8 mouse cellular contexts compared by ENCODE assay signal in the genomic region with DNA sequence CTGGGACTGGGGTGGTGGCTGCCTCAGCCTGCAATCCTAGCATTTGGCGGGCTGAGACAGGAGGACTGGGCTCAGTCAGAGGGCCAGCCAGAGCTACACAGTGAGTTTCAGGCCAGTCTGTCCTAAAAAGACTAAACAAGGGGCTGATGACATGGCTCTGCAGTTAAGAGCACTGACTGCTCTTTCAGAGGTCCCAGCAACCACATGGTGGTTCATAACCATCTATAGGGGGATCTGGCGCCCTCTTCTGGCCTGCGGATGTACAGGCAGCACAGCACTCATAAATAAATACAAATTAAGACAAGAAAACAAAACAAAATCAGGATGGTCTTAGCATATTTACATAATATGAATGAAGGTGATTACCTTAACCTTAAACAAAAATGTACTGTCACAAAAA. TPM values are rescaled to one million over a fixed set of nuclear protein-coding genes. Genes with fewer than 3 reads are reported as not detected.
DNase-seq lines count a peak whose midpoint lies in the region; ATAC-seq and TF ChIP-seq lines count a peak whose summit lies in the region.

No protein-coding gene starts in this region.

- peak; percentile 73 to 90 for DNase-seq in heart, adult 18-20 months
- no peak for DNase-seq in heart, adult 8-10 months (ENCODE audit: low spot score)
- peak; percentile 57 for DNase-seq in cerebellum, adult 11-12 months
- no peak for DNase-seq in limb, embryonic 14.5 days (ENCODE audit: low spot score)
- DNase-seq in splenic B cell, adult 2 months (ENCODE audit: low read depth, low spot score): peak; percentile 89

- no peaks in the 10 kb centered on the region for H3K9me3 ChIP-seq in forebrain, embryonic 13.5 days (replicated peaks)
- H3K9me3 ChIP-seq in hindbrain, embryonic 15.5 days: no peaks in the 10 kb centered on the region
- H3K9me3 ChIP-seq in limb, embryonic 14.5 days (ENCODE audit: control insufficient read depth, low read length): no peaks in the 10 kb centered on the region
- H3K9me3 ChIP-seq in midbrain, embryonic 13.5 days: no peaks in the 10 kb centered on the region

- peak overlapping the region; percentile 23; the same call in 1 of the 2 replicates for H3K9ac ChIP-seq in forebrain, embryonic 13.5 days
- H3K9ac ChIP-seq in hindbrain, embryonic 15.5 days: peak overlapping the region; percentile 68; the same call in 1 of the 2 replicates
- no peak overlapping the region for H3K9ac ChIP-seq in limb, embryonic 14.5 days (ENCODE audit: low read depth, low read length, severe bottlenecking)
- H3K9ac ChIP-seq in midbrain, embryonic 13.5 days (replicated peaks): peak overlapping the region; percentile 28; the same call in 1 of the 2 replicates

- ATAC-seq in forebrain, embryonic 13.5 days: 0 out of 2 replicates have a peak, but pooled peaks have one; percentile 22
- ATAC-seq in hindbrain, embryonic 15.5 days (ENCODE audit: low FRiP score, low read depth): no peak
- no peak for ATAC-seq in limb, embryonic 14.5 days (ENCODE audit: low FRiP score, low read depth)
- no peak for ATAC-seq in midbrain, embryonic 13.5 days

- H3K27ac ChIP-seq in forebrain, embryonic 13.5 days: no peak overlapping the region
- no peak overlapping the region for H3K27ac ChIP-seq in hindbrain, embryonic 15.5 days (replicated peaks)
- H3K27ac ChIP-seq in limb, embryonic 14.5 days (replicated peaks; ENCODE audit: low read depth, low read length): no peak overlapping the region
- no peak overlapping the region for H3K27ac ChIP-seq in midbrain, embryonic 13.5 days

- H3K27me3 ChIP-seq in forebrain, embryonic 13.5 days: no peaks in the 10 kb centered on the region
- H3K27me3 ChIP-seq in hindbrain, embryonic 15.5 days: no peaks in the 10 kb centered on the region
- H3K27me3 ChIP-seq in limb, embryonic 14.5 days (ENCODE audit: control insufficient read depth, insufficient read depth, low read length): no peaks in the 10 kb centered on the region
- no peaks in the 10 kb centered on the region for H3K27me3 ChIP-seq in midbrain, embryonic 13.5 days
- no peaks in the 10 kb centered on the region for H3K27me3 ChIP-seq in splenic B cell, adult 2 months (ENCODE audit: control insufficient read depth, insufficient read depth, low read length, poor library complexity, severe bottlenecking)

- peak overlapping the region; percentile 70 for H3K4me2 ChIP-seq in forebrain, embryonic 13.5 days
- H3K4me2 ChIP-seq in hindbrain, embryonic 15.5 days: peak overlapping the region; percentile 73
- H3K4me2 ChIP-seq in limb, embryonic 14.5 days (replicated peaks; ENCODE audit: low read depth, low read length, severe bottlenecking): 0 out of 2 replicates have a peak overlapping the region, but pooled peaks have one; percentile 1
- peak overlapping the region; percentile 75 for H3K4me2 ChIP-seq in midbrain, embryonic 13.5 days (replicated peaks)

- peaks cover 38% of the 10 kb centered on the region for H3K36me3 ChIP-seq in forebrain, embryonic 13.5 days (ENCODE audit: poor library complexity, severe bottlenecking)
- H3K36me3 ChIP-seq in hindbrain, embryonic 15.5 days: peaks cover 11% of the 10 kb centered on the region
- H3K36me3 ChIP-seq in limb, embryonic 14.5 days (ENCODE audit: control insufficient read depth, insufficient read depth, low read length): peaks cover 29% of the 10 kb centered on the region
- H3K36me3 ChIP-seq in midbrain, embryonic 13.5 days: peaks cover 27% of the 10 kb centered on the region
- peaks cover 14% of the 10 kb centered on the region for H3K36me3 ChIP-seq in splenic B cell, adult 2 months (ENCODE audit: control insufficient read depth, insufficient read depth, low read length, poor library complexity, severe bottlenecking)

- peak overlapping the region; percentile 84 for H3K4me3 ChIP-seq in forebrain, embryonic 13.5 days
- peak overlapping the region; percentile 60 for H3K4me3 ChIP-seq in hindbrain, embryonic 15.5 days
- no peak overlapping the region; the same call in 1 of the 2 replicates for H3K4me3 ChIP-seq in limb, embryonic 14.5 days (replicated peaks; ENCODE audit: low read length)
- peak overlapping the region; percentile 94 for H3K4me3 ChIP-seq in midbrain, embryonic 13.5 days (replicated peaks)

- H3K4me1 ChIP-seq in forebrain, embryonic 13.5 days: peaks cover 19% of the 10 kb centered on the region
- peaks cover 21% of the 10 kb centered on the region for H3K4me1 ChIP-seq in hindbrain, embryonic 15.5 days (replicated peaks)
- H3K4me1 ChIP-seq in limb, embryonic 14.5 days (ENCODE audit: control insufficient read depth, insufficient read depth, low read length): peaks cover 4% of the 10 kb centered on the region
- H3K4me1 ChIP-seq in midbrain, embryonic 13.5 days (replicated peaks): peaks cover 18% of the 10 kb centered on the region

- TF ChIP-seq POLR2A in limb, embryonic 14.5 days (IDR thresholded peaks at IDR 0.05; ENCODE audit: borderline replicate concordance, extremely low read depth, insufficient read depth, insufficient read length): no peak

- WGBS in forebrain, embryonic 13.5 days: 25% methylated on average over 3 of the region's 3 CpGs
- 25% methylated on average over 3 of the region's 3 CpGs for WGBS in hindbrain, embryonic 15.5 days
- WGBS in limb, embryonic 14.5 days: 33% methylated on average over 3 of the region's 3 CpGs
- WGBS in midbrain, embryonic 13.5 days: 26% methylated on average over 3 of the region's 3 CpGs

RNA-seq across cellular contexts. Expression of a gene that starts 1.4 kb away (rescaled TPM):
- total RNA-seq in heart, adult 18-20 months (2021): 10 to 100 TPM; 61.9 to 65.3 TPM
- 10 to 100 TPM; 63.0 to 64.1 (median 63.5) TPM for total RNA-seq in heart, adult 8-10 months (2022)
- 161 and 176 TPM in 2 replicates for polyA plus RNA-seq in forebrain, embryonic 13.5 days (2015; fragmentation: Nextera tagmentation; extraction: Ambion mirVana)
- polyA plus RNA-seq in hindbrain, embryonic 15.5 days (2015; fragmentation: Nextera tagmentation; extraction: Ambion mirVana): 209 and 217 TPM in 2 replicates
- polyA plus RNA-seq in limb, embryonic 14.5 days (2012; rRNA removed): 119 and 131 TPM in 2 replicates
- 166 TPM in 2 replicates for polyA plus RNA-seq in limb, embryonic 14.5 days (2014; fragmentation: Nextera tagmentation; extraction: Ambion mirVana)
- 203 and 209 TPM in 2 replicates for polyA plus RNA-seq in midbrain, embryonic 13.5 days (2015; fragmentation: Nextera tagmentation; extraction: Ambion mirVana)

RNA-seq across cellular contexts. Expression of a gene that starts 10.0 kb away (rescaled TPM):
- total RNA-seq in heart, adult 18-20 months (2021): 100 to 1,000 TPM; 177 to 237 TPM
- total RNA-seq in heart, adult 8-10 months (2022): 100 to 1,000 TPM in 3 of 4 experiments, 10 to 100 TPM in 1; 97.1 to 165 (median 123) TPM
- 474 and 488 TPM in 2 replicates for polyA plus RNA-seq in forebrain, embryonic 13.5 days (2015; fragmentation: Nextera tagmentation; extraction: Ambion mirVana)
- 465 and 471 TPM in 2 replicates for polyA plus RNA-seq in hindbrain, embryonic 15.5 days (2015; fragmentation: Nextera tagmentation; extraction: Ambion mirVana)
- 627 and 690 TPM in 2 replicates for polyA plus RNA-seq in limb, embryonic 14.5 days (2012; rRNA removed)
- polyA plus RNA-seq in limb, embryonic 14.5 days (2014; fragmentation: Nextera tagmentation; extraction: Ambion mirVana): 416 and 463 TPM in 2 replicates
- 601 and 620 TPM in 2 replicates for polyA plus RNA-seq in midbrain, embryonic 13.5 days (2015; fragmentation: Nextera tagmentation; extraction: Ambion mirVana)

RNA-seq across cellular contexts. Expression of a gene that starts 17.3 kb away (rescaled TPM):
- total RNA-seq in heart, adult 18-20 months (2021): 10 to 100 TPM; 52.5 to 56.9 TPM
- 10 to 100 TPM; 51.6 to 66.1 (median 59.4) TPM for total RNA-seq in heart, adult 8-10 months (2022)
- polyA plus RNA-seq in forebrain, embryonic 13.5 days (2015; fragmentation: Nextera tagmentation; extraction: Ambion mirVana): 74.8 and 79.1 TPM in 2 replicates
- 57.2 and 62.7 TPM in 2 replicates for polyA plus RNA-seq in hindbrain, embryonic 15.5 days (2015; fragmentation: Nextera tagmentation; extraction: Ambion mirVana)
- polyA plus RNA-seq in limb, embryonic 14.5 days (2012; rRNA removed): 41.4 and 64.5 TPM in 2 replicates
- polyA plus RNA-seq in limb, embryonic 14.5 days (2014; fragmentation: Nextera tagmentation; extraction: Ambion mirVana): 64.3 and 69.1 TPM in 2 replicates
- 74.0 and 75.3 TPM in 2 replicates for polyA plus RNA-seq in midbrain, embryonic 13.5 days (2015; fragmentation: Nextera tagmentation; extraction: Ambion mirVana)

RNA-seq across cellular contexts. Expression of a gene that starts 49.1 kb away (rescaled TPM):
- total RNA-seq in heart, adult 18-20 months (2021): 1 to 10 TPM; 6.9 TPM
- 10 to 100 TPM in 1 of 4 experiments, 1 to 10 TPM in 3; 8.4 to 10.2 (median 8.5) TPM for total RNA-seq in heart, adult 8-10 months (2022)
- 1.5 TPM in 2 replicates for polyA plus RNA-seq in forebrain, embryonic 13.5 days (2015; fragmentation: Nextera tagmentation; extraction: Ambion mirVana)
- 2.2 TPM in 2 replicates for polyA plus RNA-seq in hindbrain, embryonic 15.5 days (2015; fragmentation: Nextera tagmentation; extraction: Ambion mirVana)
- polyA plus RNA-seq in limb, embryonic 14.5 days (2012; rRNA removed): 3.3 and 3.6 TPM in 2 replicates
- 3.6 and 4.1 TPM in 2 replicates for polyA plus RNA-seq in limb, embryonic 14.5 days (2014; fragmentation: Nextera tagmentation; extraction: Ambion mirVana)
- 0.73 and 1.1 TPM in 2 replicates for polyA plus RNA-seq in midbrain, embryonic 13.5 days (2015; fragmentation: Nextera tagmentation; extraction: Ambion mirVana)

Comparison
In these comparisons a context has a peak if more than half of its experiments do, and no peak if none do; other contexts are left out.
1. DNase-seq: peak in heart, adult 18-20 months (2 of 2), cerebellum, adult 11-12 months (single experiment) and splenic B cell, adult 2 months (single experiment); none in heart, adult 8-10 months (single experiment) and limb, embryonic 14.5 days (single experiment).
2. H3K4me2 ChIP-seq: peak in every context shown above with its lines; median percentile 75 in midbrain, embryonic 13.5 days; 73 in hindbrain, embryonic 15.5 days; 70 in forebrain, embryonic 13.5 days; 1 in limb, embryonic 14.5 days.